Mouse (Mus musculus) C3H10T1/2 (cell line): ENCODE results near the gene Zfp626. TPM values are rescaled to one million over a fixed set of nuclear protein-coding genes. Genes with fewer than 3 reads are reported as not detected.

Experiments used
- polyA plus RNA-seq, 2 experiments: library from polyadenylated mRNA; unstranded; fragments of >200 nt; fragmentation: generic; extraction: Trizol; gene quantifications; one replicate each; pipeline ENCODE4 v1.2.1; 2012; ENCODE audit warnings: missing spikeins in 2 of 2

The Zfp626 gene
- under 1 TPM; 0.07 to 0.97 TPM for polyA plus RNA-seq

GRCm38 (mm10) chr7:27806896-27807295 is at the start of gene Zfp626:
Gene Zfp626 (plus strand): TSS chr7:27807196.

DNA sequence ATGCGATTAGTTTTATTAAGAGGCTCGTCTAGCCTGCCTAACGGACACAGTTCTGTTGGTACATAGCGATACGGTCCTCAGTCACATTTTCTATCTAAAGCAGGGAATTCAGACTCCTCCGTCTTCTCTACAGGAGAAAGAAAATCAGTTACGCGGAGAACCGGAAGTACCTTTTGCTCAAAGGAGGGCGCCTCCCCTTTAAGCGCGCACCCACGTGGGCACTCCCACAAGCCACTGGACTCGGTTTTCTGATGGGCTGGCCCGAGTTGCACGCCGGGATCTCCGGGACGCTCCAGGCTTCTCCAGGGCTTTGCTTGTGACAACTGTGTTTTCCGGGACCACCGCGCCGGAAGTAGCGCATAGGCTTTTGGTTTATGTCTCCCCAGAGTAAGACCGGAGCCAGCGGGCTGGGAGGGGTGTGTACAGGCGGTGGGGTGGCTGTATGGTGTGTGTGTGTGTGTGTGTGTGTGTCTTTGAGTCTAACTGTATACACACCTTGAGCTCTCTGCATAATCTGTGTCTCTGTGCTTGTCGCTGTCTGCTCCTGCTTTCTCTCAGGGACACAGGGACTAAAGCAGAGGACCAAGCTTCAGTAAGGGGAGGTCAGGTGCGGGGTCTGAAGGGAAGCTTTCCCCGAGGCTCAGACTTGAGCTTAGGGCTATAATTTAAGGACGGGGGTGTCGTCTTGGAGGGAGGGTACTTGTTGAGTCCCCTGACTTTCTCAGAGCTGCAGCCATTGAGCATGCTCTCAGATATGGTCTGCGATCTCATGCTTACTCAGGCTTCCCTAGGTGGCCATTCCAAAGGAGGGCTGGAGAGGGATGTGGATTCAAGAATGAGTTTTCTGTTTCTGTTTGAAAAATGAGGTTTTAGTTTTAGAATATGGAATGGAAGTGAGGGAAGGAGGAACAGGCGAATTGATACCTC is 31.6 kb downstream of the Zfp626 start, which contains the start of gene Zfp59:
Gene Zfp59, plus strand, starts transcription at position 285 of the 927 bp plus-strand sequence.

DNA sequence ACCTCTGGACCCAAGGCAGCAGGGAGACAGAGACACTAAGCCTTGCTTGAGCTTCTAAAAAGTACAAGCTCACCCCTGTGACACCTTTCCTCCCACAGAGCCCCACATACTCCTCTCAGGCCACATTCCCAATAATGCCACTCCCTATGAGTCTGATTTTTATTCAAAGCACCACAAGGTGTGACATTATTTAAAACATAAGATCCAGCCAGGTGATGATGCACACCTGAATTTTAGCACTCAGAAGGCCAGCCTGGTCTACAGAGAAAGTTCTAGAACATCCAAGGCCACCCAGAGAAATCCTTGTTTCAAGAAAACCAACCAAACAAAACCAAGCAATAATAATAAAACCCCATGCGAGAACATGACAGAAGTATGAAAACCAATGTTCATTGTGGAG is 50.2 kb downstream of the Zfp626 start, which contains the start of gene Zfp607a:
Gene Zfp607a, plus strand, starts transcription at position 301 of the 400 bp plus-strand sequence.

Other genes with a start within 250 kb of the Zfp626 start
- 100 to 1,000 TPM in 1 of 2 experiments, 10 to 100 TPM in 1; 65.5 to 179 TPM for gene Akt2, start 215.6 kb upstream of the Zfp626 start, polyA plus RNA-seq
- gene Ttc9b, start 153.3 kb upstream of the Zfp626 start, polyA plus RNA-seq: under 1 TPM; 0.05 to 0.26 TPM
- 10 to 100 TPM; 33.6 to 34.0 TPM for gene Map3k10, start 132.6 kb upstream of the Zfp626 start, polyA plus RNA-seq
- 1 to 10 TPM in 1 of 2 experiments, under 1 TPM in 1; 0.02 to 1.1 TPM for gene Zfp607b, start 117.9 kb upstream of the Zfp626 start, polyA plus RNA-seq
- 1 to 10 TPM in 1 of 2 experiments, under 1 TPM in 1; 0.19 to 2.0 TPM for gene Zfp60, start 75.8 kb upstream of the Zfp626 start, polyA plus RNA-seq
- gene Zfp59, start 31.4 kb downstream of the Zfp626 start, polyA plus RNA-seq: 1 to 10 TPM in 1 of 2 experiments, under 1 TPM in 1; 0.07 to 1.4 TPM
- gene Zfp607a, start 50.3 kb downstream of the Zfp626 start, polyA plus RNA-seq: under 1 TPM; 0.04 to 0.78 TPM
- gene Zfp974, start 122.3 kb downstream of the Zfp626 start, polyA plus RNA-seq: 1 to 10 TPM in 1 of 2 experiments, under 1 TPM in 1; 0.29 to 2.0 TPM
- gene Zfp780b, start 172.0 kb downstream of the Zfp626 start, polyA plus RNA-seq: 1 to 10 TPM in 1 of 2 experiments, under 1 TPM in 1; 0.14 to 1.9 TPM
- gene Zfp850, start 206.9 kb downstream of the Zfp626 start, polyA plus RNA-seq: under 1 TPM; 0.01 to 0.13 TPM
- gene Psmc4, start 242.9 kb downstream of the Zfp626 start, polyA plus RNA-seq: 100 to 1,000 TPM; 122 to 215 TPM